Mouse (Mus musculus) mouse trophoblast stem cell (cell line): Measurements from ENCODE around the gene Dmrta2.

ENCODE experiments used
- in situ Hi-C, 2 experiments: fragments of 300-500 bp; cut with MseI, MboI; formaldehyde crosslinking; loops; 2 replicates in 1 of 2; 3 replicates in 1 of 2; pipeline ENCODE4 v1.15.1; 2025

Gene Dmrta2

DNA sequence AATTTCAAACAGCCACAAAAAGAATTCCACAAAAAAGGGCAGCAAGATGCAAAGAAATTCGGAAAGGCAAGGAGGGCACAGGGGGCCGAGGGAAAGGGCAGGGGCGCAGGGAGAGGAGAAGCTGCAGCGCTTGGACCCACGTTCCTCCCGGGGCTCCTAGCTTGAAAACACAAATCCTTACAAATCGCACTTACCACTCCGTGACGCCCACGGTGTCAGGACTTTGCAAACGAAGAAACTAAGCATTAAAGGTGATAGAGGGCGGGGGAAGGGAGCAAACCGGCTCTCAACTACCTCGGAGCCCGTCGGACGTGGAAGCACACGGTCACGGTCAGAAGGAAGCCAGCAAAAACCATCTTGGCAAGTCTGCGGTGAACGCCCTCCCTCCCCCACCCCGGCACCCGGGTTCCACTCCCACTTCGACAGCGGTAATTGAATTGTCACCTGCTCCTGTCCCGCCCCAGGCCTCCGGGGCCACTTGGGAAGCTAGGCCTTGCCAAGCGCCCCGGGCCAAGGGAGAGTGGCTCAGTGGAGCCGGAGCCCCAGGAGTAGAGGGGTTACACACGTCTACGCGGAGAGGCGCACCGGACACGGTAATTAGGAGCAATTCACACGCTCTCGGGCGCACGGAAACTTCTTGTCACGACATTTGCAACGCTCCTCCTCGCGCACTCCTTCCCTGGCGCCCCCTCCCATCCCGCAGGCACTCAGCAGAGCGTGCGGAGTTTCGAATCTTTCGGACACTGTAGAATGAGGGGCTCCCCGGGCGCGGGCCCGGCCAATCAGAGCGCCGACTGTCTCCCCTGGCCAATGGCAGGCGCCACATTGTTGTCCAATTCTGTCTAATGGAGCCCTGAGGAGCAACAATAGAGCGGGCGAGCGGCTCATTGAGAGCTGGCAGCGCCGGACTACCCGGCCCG, at the start of gene Dmrta2:
Gene Dmrta2 (plus strand): TSS at position 906 of the 920 bp plus-strand sequence.
- in situ Hi-C loops: no loop called here

DNA sequence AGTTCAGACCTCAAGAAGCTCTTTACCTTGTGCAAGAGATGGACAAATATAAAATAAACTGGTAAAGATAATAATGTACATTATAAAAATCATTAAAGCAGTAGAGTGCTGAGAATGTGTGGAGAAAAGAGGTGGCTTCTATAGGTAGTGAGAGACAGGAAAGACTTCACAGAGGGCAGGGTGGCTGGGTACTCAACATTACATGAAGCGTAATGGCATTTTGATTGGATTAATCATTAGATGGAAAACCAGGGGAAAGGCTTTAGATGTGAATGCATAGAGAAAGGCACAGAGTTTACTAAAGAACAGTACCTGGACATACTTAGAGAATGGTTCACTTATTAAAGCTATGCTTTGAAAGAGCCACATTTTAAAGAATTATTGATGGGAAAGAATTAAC, 48.8 kb upstream of the Dmrta2 start:
- in situ Hi-C loops: no loop called here

DNA sequence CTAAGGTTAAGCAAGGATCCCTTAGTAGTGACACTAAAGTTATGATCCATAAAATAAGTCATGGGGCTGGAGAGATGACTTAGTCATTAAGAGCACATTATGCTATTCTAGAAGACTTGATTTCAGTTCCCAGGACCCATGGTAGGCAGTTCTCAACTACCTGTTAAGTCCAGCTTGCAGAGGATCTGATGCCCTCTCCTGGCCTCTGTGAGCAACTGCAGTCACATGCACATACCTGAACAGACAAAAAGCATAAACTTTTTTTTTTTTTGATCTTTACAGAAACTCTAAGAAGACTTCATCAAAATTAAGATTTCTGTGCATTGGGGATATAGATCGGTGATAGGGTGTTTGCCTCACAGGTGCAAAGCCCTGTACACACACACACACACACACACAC, 47.4 kb upstream of the Dmrta2 start:
- in situ Hi-C loops: no loop called here

DNA sequence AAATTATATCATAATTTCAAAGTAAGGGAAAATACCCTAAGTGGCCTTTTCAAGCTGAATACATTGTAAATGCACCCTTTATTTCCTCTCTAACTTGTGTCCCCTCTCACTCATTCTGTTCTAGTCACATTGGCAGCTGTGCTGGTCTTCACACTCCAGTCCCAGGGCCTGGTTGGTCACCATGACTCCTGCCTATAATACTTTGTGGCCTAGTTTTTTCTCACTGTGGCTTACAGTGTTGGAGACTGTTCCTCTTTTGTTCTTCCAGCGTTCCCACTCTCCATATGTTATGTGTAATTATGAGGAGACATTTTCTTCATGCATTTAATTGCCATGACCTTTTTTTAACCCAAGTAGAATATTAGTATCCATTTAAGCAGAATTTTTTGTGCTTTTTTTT, 46.9 kb upstream of the Dmrta2 start:
- in situ Hi-C loops: no loop called here

DNA sequence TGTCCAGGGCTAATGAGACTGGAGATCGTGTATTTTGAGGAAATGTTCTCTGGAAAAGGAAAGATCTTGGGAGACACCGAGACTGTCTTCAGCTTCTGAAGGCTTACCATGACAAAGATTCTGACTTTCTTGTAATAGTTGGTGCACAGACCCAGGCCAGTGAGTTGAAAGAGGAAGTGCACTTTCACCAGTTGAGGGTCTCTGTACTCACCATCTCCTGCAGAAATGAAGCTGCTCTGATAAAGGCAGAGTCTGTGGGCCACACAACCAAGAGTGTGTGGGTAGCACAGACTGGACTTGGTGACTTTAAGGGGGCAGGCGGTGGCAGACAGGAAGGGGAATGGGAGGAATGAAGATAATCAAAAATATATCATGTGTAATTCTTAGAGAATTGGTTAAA, 41.3 kb upstream of the Dmrta2 start:
- in situ Hi-C loops: no loop called here

DNA sequence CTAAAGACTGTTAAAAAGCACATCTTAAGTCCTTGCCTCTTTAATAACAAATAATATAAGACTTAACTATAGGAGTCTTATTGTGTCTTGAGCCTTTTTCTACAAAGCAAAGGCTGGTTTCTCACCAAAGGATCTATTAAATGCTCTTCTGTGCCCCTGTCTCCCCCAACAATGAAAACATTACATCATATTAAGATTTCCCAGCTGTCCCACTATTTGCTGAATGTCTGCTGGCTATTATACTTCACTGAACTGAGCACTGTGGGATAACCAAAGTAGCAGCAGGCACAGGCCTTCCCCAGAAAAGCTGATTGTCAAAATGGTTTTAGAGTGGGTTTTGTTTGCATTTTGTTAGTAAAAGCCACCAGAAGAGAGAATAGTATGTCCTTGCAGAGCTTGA, 38.6 kb upstream of the Dmrta2 start:
- in situ Hi-C loops: no loop called here

DNA sequence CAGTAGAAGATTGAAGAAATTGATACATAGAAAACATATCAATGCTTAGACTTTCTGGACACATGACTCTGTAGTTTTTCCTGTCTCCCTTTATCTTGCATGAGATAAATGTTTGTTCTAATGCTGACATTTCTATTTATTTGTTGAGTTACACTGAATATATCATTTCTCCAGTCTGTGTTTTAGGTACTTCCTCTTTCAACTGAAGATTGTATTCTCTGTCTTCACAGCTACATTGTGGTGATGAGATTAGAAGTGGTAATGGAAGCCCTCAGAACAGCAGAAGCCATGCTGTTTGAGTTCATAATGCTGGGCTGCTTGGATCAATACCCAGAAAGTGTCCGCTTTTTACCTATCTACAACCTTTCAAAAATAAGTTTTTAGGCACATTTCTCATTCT, 32.3 kb upstream of the Dmrta2 start:
- in situ Hi-C loops: no loop called here

DNA sequence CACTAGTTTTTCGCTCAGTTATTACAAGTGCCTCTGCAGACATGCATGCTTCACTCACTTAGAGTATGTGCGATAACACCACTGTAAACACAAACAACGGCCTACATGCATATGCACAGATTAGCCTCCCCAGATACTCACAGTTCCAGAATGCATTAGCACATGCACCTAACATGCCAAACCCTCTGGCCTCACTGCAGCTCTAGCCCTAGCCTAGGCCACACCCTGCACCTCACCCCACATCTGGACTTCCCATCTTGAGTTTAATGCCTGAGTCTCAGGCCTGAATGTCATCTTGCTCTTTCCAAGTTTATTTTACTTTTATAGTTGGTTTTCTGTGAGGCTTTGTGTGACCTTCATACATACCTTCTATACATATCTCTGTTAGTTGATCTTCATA, 28.5 kb upstream of the Dmrta2 start:
- in situ Hi-C loops: no loop called here

DNA sequence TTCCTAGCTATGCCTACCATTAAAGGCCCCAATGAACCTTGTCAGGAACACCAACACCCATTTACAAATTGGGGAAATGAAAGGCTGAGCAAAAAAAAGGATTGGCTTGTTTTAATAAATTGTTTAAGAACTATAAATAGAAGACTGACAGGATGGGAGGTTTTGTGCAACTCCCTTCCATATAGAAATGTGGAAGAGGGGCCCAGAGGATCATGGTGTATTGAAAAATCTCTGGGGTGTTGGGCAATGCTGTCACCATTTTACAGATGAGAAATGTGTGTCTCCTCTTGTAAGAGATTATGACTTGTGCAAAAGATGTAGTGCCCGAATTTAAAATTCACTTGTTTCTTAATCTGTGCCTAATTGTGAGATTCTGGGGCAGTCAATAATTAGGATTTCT, 24.3 kb upstream of the Dmrta2 start:
- in situ Hi-C loops: no loop called here

DNA sequence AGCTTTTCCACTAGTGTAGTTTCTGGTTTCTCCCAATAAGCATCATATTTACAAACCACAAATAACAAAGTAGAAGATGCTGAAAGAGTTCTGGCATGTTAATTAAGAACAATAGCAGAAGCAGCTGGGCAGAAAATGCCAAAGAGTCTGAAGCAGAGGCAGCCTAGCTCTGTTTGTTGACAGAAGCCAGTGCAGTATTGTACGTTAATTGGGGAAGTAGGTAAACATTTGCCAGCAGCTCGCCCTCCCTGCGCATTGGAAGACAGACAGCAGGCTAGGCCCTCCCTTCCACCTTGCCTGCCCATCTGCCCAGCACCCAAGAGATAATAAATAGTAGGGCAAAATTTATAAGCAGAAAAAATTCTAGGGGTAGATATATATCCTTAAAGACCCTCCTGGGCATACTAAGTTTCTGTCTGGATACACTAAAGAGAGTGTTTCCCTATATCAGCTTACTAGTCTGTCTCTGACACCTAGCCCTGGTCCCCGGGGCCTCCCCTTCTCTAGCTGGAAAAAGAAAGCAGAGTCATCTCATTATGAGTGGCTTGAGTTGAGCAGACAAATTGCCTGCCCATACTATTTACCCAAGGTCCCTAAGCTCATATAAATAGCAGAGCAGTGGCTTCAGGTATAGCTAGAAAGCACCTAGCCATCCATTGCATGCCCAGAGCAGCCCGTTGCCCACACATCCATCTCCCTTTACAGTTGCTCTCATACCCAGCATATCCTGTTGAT, 17.5 kb upstream of the Dmrta2 start:
- in situ Hi-C loops: no loop called here

DNA sequence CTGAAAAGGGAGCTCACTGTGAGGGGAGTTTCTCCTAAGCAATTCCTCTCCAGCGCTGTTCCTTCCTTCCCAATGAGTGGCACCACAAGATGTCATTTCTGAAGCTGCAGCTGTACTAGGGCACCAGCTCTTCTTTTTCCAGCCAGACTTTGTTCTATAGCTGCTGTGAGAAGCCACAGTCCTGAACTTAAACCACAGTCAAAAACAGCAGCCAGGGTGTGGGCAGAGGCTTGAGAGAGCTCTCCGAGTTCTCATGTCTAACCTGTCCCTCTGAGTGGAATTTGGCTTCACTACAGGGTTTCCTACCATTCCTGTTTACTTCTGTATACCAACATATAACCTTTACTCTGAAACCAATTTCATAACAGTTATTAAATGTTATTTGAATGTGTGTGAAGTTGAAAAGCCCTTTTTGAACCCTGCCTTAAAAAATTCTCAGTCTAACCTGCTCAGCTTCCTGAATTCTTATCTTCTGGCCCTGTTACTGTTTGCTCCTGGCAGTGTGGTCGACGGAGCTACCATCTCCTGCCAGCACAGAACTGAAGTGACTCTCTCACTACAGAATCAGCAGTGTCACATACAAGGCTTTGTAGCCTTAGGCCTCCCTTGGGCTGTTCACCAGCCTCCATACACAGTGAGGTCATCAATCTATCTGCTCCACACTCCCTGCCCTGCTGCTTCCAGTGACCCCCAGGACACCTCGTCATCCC, 14.1 kb upstream of the Dmrta2 start:
- in situ Hi-C loops: no loop called here

DNA sequence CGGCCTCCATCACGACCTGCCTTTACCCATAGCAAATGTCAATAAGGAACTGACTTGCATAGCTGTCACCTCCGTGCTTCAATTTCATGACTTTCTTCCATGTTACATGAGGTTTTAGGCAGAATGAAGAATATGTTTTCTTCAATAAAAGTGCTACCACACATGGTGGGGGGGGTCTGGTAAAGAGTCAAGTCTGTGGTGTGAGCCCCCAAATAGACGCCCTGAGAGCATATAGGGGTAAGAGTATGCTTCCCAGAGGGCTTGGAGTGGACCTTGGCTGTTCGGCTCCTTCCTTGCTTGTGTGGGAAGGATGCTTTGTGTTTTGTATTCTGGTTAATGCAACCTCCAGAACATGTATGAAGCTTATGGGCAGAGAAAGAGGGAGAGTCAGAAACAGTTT, 8.3 kb upstream of the Dmrta2 start:
- in situ Hi-C loops: no loop called here

DNA sequence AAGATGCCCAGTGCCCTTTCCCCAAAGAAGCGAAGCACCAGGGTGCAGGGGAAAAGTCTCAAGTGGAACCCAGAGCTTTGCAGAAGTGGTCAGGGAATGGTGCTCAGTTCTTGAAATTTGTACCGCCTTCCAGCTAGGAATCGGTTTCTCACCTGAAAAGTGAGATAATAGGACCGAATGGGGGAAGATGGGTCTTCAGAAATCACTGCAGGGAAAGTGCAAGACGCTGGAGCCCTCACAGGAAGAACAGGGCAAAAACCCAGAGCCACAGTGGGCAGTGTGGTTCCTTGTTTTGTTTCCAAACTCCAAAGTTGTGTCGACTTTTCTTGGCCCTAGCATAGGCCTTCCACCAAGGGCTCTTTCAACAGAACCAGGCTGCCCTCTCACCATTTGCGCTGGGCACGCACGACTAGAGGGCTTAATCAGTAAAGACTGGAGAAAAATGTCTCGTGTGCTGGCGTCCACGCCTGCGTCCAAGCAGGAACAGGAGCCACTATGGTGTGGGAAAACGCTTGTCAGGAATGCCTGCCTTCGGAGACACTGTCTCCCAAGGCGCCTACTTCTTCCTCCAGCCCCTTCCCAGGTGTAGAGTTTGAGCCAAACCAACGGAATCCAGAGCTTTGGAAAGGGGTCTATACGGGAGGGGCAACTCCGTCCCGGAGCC, 3.7 kb upstream of the Dmrta2 start:
- in situ Hi-C loops: no loop called here

DNA sequence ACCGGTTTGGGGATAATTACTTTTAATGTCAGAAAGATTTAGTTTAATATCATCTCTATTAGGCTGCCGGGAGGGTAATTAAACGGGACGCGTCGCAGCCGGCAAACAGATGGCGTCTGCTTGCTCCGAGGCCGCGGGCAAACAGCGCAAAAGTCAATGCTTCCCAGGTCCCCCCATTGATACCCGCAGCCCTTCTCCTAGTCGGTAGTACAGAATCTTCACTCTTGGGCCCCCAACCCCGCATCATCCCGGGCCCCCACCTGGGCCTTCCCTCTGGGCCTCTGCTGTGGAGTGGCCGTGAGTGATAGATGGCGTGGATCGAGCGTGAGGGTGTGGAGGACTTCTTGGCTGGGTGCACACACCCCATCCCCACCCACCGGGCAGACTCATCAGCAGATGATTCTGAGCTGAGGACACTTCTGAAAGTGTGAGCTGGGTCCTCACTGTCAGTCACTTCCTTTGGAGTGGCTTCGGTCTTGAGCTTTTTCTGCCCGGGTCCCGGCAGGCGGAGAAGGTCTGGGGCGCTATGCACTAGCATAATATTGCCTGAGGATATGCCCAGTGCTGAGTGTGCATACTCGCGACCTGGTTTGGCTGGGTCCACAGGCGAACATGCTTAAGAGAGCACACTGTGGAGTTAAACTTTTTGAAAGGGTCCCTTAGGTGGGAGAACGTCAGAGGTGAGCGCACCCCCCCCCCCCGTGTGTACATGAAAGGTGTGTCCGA, 3.0 kb upstream of the Dmrta2 start:
- in situ Hi-C loops: no loop called here

DNA sequence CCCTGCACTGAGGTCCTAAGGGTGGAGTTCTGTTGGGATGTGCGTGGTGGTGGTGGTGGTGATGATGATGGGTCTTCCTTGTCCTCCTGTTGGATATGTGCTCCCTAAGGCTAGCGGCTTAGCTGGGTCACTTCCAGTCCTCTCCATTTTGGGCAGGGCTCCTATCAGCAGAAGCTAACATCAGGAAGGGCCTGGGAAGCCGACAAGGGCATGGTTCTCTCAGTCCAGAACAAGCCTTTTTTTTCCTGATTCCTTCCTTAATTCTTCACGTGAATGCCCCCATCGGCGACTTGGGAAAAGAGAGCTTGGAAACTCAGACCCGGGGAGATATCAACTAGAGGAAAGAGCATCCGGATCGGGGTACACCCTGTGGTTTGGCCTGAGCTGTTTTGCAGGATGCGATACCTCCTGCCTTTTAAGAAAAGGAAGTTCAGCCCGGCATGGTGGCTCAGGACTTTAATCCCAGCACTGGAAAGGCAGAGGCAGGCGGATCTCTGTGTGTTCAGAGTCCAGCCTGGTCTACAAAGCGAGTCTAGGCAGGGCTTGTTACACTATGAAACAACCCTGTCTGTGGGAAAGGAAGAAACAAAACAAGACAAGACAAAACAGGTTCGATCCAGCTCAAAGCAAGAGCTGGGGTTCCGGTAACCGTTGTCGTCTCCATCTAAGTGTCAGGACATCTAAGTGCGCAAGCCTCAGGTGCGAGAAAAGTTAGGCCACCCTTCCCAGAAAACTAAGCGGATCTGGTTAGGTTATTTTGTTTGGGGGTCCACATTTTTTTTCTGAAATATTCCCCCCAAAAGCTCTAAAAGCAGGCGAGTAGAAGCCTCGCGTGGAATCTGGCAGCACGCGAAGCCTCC, 2.2 kb upstream of the Dmrta2 start:
- in situ Hi-C loops: no loop called here

DNA sequence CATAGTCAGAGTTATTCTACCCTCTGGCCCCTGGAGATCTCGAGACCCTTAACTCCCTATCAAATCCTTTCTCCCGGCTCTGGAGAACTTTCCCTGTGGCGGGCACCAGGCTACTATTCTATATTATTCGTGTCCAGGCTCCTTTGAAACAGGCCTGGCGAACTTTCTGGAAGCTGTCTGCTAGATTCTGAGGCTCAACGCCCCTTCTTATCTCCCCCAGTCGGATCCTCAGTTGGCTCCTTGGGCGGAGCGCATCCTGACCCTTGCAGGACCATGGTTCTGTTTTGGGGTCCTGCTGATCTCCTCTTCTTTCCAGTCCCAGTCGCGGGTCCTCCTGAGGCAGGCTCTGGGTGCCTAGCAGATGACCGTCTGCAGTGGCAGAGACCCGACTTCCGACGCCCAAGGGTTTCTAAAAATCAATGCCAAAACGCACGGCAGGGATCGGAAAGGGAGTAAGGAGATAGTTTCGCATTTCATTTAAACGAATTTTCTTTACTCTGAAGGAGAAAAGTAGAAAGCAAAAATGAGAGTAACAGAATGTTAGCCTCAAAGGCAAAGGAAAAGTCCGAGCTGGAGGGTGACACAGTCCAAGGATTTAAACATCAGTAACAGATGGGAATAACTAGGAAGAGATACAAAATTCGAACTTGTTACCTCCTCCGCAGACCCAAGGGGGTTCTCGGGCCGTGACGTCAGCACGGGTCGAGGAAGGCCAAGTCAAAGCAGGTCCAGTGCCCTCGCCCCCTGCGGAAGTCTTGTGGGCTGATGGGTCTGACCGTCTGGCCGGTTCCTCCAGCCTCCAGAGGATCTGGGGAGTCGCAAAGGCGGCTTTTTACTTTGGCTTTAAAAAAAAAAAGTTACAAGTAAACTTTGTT, 1.3 kb upstream of the Dmrta2 start:
- in situ Hi-C loops: no loop called here

DNA sequence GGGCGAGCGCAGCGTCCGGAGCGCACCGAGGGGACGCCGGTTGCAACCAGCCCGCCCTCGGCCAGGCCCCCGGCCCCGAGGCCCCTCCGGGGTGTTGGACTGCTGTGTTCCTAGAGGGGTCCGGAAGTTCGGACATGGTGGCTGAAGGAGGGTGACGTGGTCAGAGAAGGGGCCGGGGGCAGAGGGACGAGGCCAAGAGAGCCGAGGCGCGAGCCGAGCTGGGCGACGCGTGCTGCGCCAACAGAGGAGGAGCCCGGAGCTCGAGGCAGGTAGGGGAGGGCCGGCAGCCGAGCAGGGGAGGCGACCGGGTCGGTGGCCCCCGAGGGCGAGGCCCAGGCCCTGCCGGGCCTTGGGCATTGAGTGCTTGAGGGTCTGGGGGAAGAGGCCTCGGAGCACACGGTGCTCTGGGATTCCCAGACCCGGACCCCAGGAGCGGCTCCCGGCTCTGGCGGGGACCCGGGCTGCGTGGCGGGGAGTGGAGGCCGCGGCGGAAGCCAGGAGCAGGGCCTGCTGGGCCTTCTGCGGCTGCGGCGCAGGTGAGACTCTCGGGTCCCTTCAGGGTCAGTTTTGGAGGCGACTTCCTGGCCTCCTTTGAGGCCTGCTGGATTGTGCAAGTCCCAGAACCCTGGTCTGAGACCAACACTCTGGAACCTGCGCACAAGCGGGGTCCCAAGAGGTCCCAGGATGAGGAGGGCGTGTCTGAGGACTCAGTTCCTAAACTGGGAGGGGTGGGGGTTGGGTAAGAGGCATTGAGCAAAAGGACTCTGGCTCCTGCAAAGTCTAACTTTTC, 410 bp downstream of the Dmrta2 start:
- in situ Hi-C loops: no loop called here

DNA sequence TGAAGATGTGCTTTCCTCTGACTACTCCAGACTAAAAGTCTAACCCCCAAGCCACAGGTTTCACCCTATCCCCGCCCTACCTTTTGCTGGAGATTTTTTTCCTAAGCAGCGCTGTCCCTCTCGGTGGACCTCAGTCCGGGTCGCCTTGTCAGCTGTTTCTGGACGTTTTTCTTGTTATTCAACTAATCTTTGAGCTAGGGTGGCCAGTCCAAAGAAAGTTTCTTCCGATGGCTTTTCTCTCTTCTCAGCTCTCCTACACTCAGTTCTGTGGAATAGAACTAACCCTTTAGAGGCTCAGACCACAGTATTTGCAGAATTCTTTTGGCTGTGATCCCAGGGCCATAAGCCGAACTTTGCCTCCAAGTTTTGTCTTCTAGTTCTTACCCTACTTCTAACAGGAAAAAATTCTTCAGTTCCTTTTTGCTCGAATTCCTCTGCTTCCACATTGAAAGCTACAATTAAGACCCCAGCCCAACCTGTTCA, 1.0 kb downstream of the Dmrta2 start:
- in situ Hi-C loops: no loop called here
